Mouse (Mus musculus) myocyte (in vitro differentiated cells): ENCODE data around the gene Stox2. TPM values are rescaled to one million over a fixed set of nuclear protein-coding genes. Genes with fewer than 3 reads are reported as not detected.

Experiments used
- H3K27me3 ChIP-seq: one replicate; pipeline ENCODE4 v1.6.1; 2011; ENCODE audit not compliant: control insufficient read depth, insufficient read depth, insufficient read length
- H3K36me3 ChIP-seq: one replicate; pipeline ENCODE4 v1.6.1; 2011; ENCODE audit not compliant: control insufficient read depth, insufficient read depth
- H3K4me2 ChIP-seq: one replicate; pipeline ENCODE4 v1.6.1; 2011; ENCODE audit warnings: low read depth, control low read depth
- H3K4me3 ChIP-seq: one replicate; pipeline ENCODE4 v1.5.1; 2011; ENCODE audit warnings: mild to moderate bottlenecking, control low read depth, moderate library complexity
- H3K79me2 ChIP-seq: one replicate; pipeline ENCODE4 v1.6.1; 2011; ENCODE audit not compliant: control insufficient read depth, insufficient read depth
- H3ac ChIP-seq: one replicate; pipeline ENCODE4 v1.6.1; 2011; ENCODE audit not compliant: control insufficient read depth, insufficient read length
- CEBPB ChIP-seq: IDR thresholded peaks from 2 replicates; pipeline ENCODE4 v1.6.1; 2011; ENCODE audit warnings: mild to moderate bottlenecking, moderate library complexity; ENCODE audit not compliant: poor library complexity, insufficient read depth, severe bottlenecking
- E2F4 ChIP-seq: IDR thresholded peaks from one replicate; pipeline ENCODE4 v1.6.1; 2011; ENCODE audit warnings: mild to moderate bottlenecking, control low read depth, moderate library complexity; ENCODE audit not compliant: insufficient read depth
- MAX ChIP-seq: IDR thresholded peaks from one replicate; pipeline ENCODE4 v1.6.1; 2011; ENCODE audit warnings: low read depth, mild to moderate bottlenecking, control low read depth
- MYOD1 ChIP-seq, 3 experiments: IDR thresholded peaks; one replicate each; pipeline ENCODE4 v1.6.1; 2011; ENCODE audit warnings: control low read depth in 2 of 3, low read depth in 2 of 3, mild to moderate bottlenecking in 2 of 3, moderate library complexity in 1 of 3; ENCODE audit not compliant: insufficient read length in 2 of 3, control insufficient read depth in 1 of 3
- MYOG ChIP-seq, 3 experiments: IDR thresholded peaks; one replicate each; pipeline ENCODE4 v1.6.1; 2011; ENCODE audit warnings: control low read depth in 2 of 3, low read depth in 2 of 3, mild to moderate bottlenecking in 2 of 3; ENCODE audit not compliant: insufficient read length in 2 of 3, control insufficient read depth in 1 of 3, insufficient read depth in 1 of 3
- POLR2A ChIP-seq: IDR thresholded peaks from one replicate; pipeline ENCODE4 v1.6.1; 2011; ENCODE audit warnings: low read depth, mild to moderate bottlenecking, control low read depth, moderate library complexity; ENCODE audit not compliant: insufficient read length
- POLR2AphosphoS2 ChIP-seq: IDR thresholded peaks from one replicate; pipeline ENCODE4 v1.6.1; 2011; ENCODE audit warnings: low read depth, control low read depth; ENCODE audit not compliant: insufficient read length
- REST ChIP-seq: IDR thresholded peaks from one replicate; pipeline ENCODE4 v1.6.1; 2011; ENCODE audit warnings: mild to moderate bottlenecking, control low read depth, moderate library complexity; ENCODE audit not compliant: insufficient read depth, insufficient read length
- SRF ChIP-seq: IDR thresholded peaks from one replicate; pipeline ENCODE4 v1.6.1; 2011; ENCODE audit warnings: low read depth; ENCODE audit not compliant: control insufficient read depth, insufficient read length
- TCF12 ChIP-seq: IDR thresholded peaks from one replicate; pipeline ENCODE4 v1.6.1; 2011; ENCODE audit warnings: mild to moderate bottlenecking, control low read depth; ENCODE audit not compliant: poor library complexity, insufficient read depth, severe bottlenecking
- TCF3 ChIP-seq: IDR thresholded peaks from one replicate; pipeline ENCODE4 v1.6.1; 2011; ENCODE audit warnings: low read depth, control low read depth; ENCODE audit not compliant: insufficient read length
- USF1 ChIP-seq: IDR thresholded peaks from one replicate; pipeline ENCODE4 v1.6.1; 2011; ENCODE audit warnings: low read depth, mild to moderate bottlenecking, control low read depth, moderate library complexity
- polyA plus RNA-seq: library from polyadenylated mRNA; unstranded; fragments of >200 nt; fragmentation: generic; extraction: Trizol; gene quantifications from one replicate; pipeline ENCODE4 v1.2.1, GENCODE M21; 2012; ENCODE audit warnings: missing spikeins

Stox2 gene
- polyA plus RNA-seq, 1 experiment, result not detected

DNA sequence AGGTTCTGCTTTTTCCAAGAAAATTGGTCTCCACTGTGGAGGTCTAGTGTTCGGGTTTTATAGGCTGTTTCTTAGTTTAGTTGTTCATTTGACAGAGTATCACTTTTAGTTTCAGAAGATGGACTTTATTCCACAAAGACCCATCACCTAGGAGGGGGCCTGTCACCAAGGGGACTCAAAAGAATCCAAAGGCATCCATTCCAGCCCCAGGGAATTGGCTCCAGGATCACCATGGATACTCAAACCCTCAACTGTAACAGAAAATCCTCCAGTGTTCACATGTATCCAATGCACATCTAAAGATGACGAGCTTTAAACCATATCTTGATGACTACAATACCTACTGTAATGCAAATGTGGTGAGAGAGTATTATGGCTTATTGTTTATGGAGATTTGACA, 267.4 kb downstream of the Stox2 start:
- Histone ChIP-seq H3K4me3 (no peak overlapping the region), H3K36me3 (no peaks in the 10 kb centered on the region), H3K4me2 (no peak overlapping the region), H3K27me3 (no peaks in the 10 kb centered on the region), H3K79me2 (no peaks in the 10 kb centered on the region), H3ac (no peak overlapping the region)
- TF ChIP-seq MYOD1 (IDR thresholded peaks at IDR 0.05; ENCODE audit: control insufficient read depth in 1 of 3, insufficient read length in 2 of 3, low read depth in 2 of 3), result no peak
- no peak for TF ChIP-seq MAX

DNA sequence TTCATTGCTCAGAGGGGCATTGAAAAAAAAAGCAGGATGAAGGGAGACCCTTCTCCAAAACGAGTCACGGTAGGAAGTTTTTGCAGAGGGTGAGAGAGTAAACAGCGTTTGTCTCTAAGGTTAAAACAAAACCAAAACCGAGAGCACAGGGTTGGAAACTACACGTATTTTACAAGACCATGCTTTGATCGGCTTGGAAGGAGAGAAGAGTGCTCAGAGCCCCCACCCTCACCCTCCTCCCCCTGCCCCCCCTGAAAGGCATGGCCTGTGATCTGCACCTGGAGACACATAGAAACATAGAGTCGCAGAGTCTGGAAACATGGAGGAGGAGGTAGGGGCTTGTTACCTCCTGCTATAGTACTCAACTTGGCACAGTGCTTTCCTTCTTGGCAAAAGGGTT, 272.3 kb downstream of the Stox2 start:
- TF ChIP-seq CEBPB, result no peak
- no peak for TF ChIP-seq POLR2A
- no peak for TF ChIP-seq MAX
- TF ChIP-seq E2F4, result no peak
- TF ChIP-seq MYOD1 (IDR thresholded peaks at IDR 0.05; ENCODE audit: control insufficient read depth in 1 of 3, insufficient read length in 2 of 3, low read depth in 2 of 3), result no peak
- no peak for TF ChIP-seq SRF
- no peak for TF ChIP-seq POLR2AphosphoS2
- no peak for TF ChIP-seq TCF12
- TF ChIP-seq TCF3, result no peak
- no peak for TF ChIP-seq REST
- TF ChIP-seq MYOG (IDR thresholded peaks at IDR 0.05; ENCODE audit: control insufficient read depth in 1 of 3, insufficient read depth in 1 of 3, insufficient read length in 2 of 3, low read depth in 2 of 3), result no peak
- no peak for TF ChIP-seq USF1
- H3K4me3 ChIP-seq, result no peak overlapping the region
- H3ac ChIP-seq, result no peak overlapping the region
- H3K79me2 ChIP-seq, result no peaks in the 10 kb centered on the region
- no peaks in the 10 kb centered on the region for H3K36me3 ChIP-seq
- H3K27me3 ChIP-seq, result no peaks in the 10 kb centered on the region
- no peak overlapping the region for H3K4me2 ChIP-seq

GRCm38 (mm10) chr8:47172848-47173247, 273.3 kb downstream of the Stox2 start:
- H3K4me2 ChIP-seq, result no peak overlapping the region
- no peak overlapping the region for H3ac ChIP-seq
- H3K4me3 ChIP-seq, result no peak overlapping the region
- no peaks in the 10 kb centered on the region for H3K36me3 ChIP-seq
- H3K79me2 ChIP-seq, result no peaks in the 10 kb centered on the region
- H3K27me3 ChIP-seq, result no peaks in the 10 kb centered on the region
- TF ChIP-seq MYOG (IDR thresholded peaks at IDR 0.05; ENCODE audit: control insufficient read depth in 1 of 3, insufficient read depth in 1 of 3, insufficient read length in 2 of 3, low read depth in 2 of 3) (no peak), TCF3 (no peak), SRF (no peak), MAX (no peak), REST (no peak)

GRCm38 (mm10) chr8:47160688-47161087, 285.5 kb downstream of the Stox2 start:
- H3K27me3 ChIP-seq, result no peaks in the 10 kb centered on the region
- no peak overlapping the region for H3K4me3 ChIP-seq

DNA sequence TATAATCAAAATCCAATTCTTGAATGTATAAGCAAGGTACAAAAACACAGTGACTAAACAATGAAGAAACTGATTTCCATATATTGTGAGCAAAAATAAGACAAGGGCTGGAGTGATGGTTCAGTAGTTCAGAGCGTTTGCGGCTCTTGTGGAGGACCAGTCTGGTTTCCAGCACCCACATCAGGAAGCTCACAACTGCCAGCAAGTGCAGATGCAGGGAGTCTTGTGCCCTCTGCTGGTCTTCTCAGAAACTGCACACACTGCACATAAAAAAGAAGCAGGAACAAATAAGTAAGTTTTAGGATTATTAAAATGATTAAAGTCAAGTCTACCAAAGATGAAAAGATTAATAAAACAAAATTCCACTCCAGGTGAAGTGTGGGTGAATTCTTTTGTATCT, 291.6 kb downstream of the Stox2 start:
- TF ChIP-seq MAX (no peak), POLR2AphosphoS2 (no peak), POLR2A (no peak), E2F4 (no peak), MYOG (IDR thresholded peaks at IDR 0.05; ENCODE audit: control insufficient read depth in 1 of 3, insufficient read depth in 1 of 3, insufficient read length in 2 of 3, low read depth in 2 of 3) (no peak), CEBPB (no peak), SRF (no peak), TCF3 (no peak), USF1 (no peak), TCF12 (no peak), REST (no peak)
- Histone ChIP-seq H3K27me3 (no peaks in the 10 kb centered on the region), H3ac (no peak overlapping the region), H3K36me3 (no peaks in the 10 kb centered on the region), H3K4me2 (no peak overlapping the region), H3K79me2 (no peaks in the 10 kb centered on the region), H3K4me3 (no peak overlapping the region)

More at GRCm38 (mm10) chr8:47160688-47161087, 285.5 kb downstream of the Stox2 start:
- Histone ChIP-seq H3K36me3 (no peaks in the 10 kb centered on the region), H3ac (no peak overlapping the region), H3K79me2 (no peaks in the 10 kb centered on the region), H3K4me2 (no peak overlapping the region)
- TF ChIP-seq POLR2AphosphoS2, result no peak
- no peak for TF ChIP-seq MYOD1 (IDR thresholded peaks at IDR 0.05; ENCODE audit: control insufficient read depth in 1 of 3, insufficient read length in 2 of 3, low read depth in 2 of 3)
- no peak for TF ChIP-seq MAX
- TF ChIP-seq MYOG (IDR thresholded peaks at IDR 0.05; ENCODE audit: control insufficient read depth in 1 of 3, insufficient read depth in 1 of 3, insufficient read length in 2 of 3, low read depth in 2 of 3), result no peak
- TF ChIP-seq SRF, result no peak
- TF ChIP-seq TCF12, result no peak
- no peak for TF ChIP-seq E2F4
